Mouse (Mus musculus): ENCODE results near the gene Agr3.
A peak's percentile ranks its signal among the peaks of the same experiment; 100 is the strongest.

Agr3 gene

DNA sequence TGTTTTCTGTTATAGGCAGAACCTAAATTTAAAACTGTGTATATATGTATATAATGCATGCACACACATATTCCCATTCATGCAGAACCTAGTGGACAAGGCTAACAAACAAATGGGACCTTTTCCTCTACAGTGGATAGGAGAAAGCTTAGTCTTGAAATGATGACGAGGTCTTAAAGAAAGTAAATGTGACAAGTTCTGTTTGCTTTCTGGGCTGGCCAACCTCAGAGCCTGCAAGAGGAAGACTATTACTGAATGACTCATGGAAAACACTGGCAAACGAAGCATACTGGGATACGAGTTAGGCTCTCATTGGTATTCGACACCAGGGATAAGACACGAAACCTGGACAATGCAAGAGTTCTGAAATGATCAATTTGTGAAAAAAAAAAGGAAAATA is 59.3 kb downstream of the Agr3 start:
- DNase-seq (ENCODE audit: low spot score), result no peak

DNA sequence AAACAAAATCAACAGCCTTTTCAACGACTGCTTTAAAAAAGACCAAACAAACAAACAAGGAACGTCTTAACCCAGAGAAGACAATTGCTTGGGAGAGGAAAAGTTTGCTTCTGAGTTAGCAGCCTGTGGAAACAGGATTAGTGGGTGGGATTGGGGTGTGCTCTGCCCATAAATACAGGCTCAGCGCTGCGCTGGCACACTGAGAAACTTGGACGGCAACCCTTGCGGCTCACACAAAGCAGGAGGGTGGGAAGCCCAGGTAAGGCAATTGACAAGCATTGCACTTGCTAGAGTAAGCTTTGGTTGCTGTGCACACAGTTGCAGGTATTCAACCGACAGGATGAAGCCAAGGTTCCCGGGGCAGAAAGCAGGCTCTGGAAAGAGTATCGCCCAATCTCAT is 67.3 kb downstream of the Agr3 start, which contains the start of gene Agr2:
TSS of gene Agr2 (plus strand) at position 197 of the 400 bp plus-strand sequence.
- no peak for DNase-seq (ENCODE audit: low spot score)

DNA sequence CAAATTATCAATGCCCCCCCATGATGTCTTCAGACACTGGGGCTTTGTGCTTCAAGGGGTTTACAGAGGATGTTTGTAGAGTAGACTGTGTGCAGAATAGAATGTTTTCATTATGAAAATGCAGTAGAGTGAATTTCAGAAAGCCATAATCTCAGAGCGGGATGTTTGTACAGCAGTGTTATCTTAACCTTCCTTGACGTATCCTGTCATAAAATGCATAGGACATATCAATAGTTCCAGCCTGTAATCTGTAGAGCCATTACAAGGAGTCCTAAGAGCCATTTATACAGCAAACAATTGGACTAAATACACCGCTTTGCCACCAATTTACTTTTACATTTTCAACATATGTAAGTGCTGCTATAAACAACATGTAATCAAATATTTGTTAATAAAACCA is 68.2 kb downstream of the Agr3 start:
- DNase-seq (ENCODE audit: low spot score), result no peak

GRCm38 (mm10) chr12:35994098-35994497 is 68.7 kb downstream of the Agr3 start:
- DNase-seq (ENCODE audit: low spot score), result no peak

- peak; percentile 15 for DNase-seq (ENCODE audit: low spot score)
Measured at GRCm38 (mm10) chr12:35995799-35996198, 70.4 kb downstream of the Agr3 start.

All from urinary bladder, postnatal 14 days (tissue).